Mouse (Mus musculus) liver, embryonic 13.5 days (tissue): ENCODE measurements at regions not wholly inside any gene's neighbourhood (a gene's known extent, or its start where the extent isn't known, plus 50 kb on each side); places are given as distances from the start of the nearest gene placed in this dataset.

ENCODE experiments used
- ATAC-seq: fragments of 200-750 bp; cut with Nextera tagmentation; 2 replicates; pipeline ENCODE4 v1.8.0; 2017; ENCODE audit warnings: low read depth, mild to moderate bottlenecking, moderate number of reproducible peaks, moderate library complexity
- DNase-seq: peaks from one replicate; pipeline ENCODE4 v3.0.0; 2022
- H3K27ac ChIP-seq: fragments of 300-500 bp; sonication (generic); 2 replicates; pipeline ENCODE4 v1.5.1; 2015; ENCODE audit warnings: moderate library complexity, mild to moderate bottlenecking, inconsistent platforms
- H3K27me3 ChIP-seq: fragments of 300-500 bp; sonication (generic); 2 replicates; pipeline ENCODE4 v1.6.1; 2015; ENCODE audit warnings: mild to moderate bottlenecking, inconsistent platforms
- H3K36me3 ChIP-seq: fragments of 300-500 bp; sonication (generic); 2 replicates; pipeline ENCODE4 v1.6.1; 2015; ENCODE audit warnings: mild to moderate bottlenecking, inconsistent platforms
- H3K4me1 ChIP-seq: fragments of 300-500 bp; sonication (generic); replicated peaks from 2 replicates; pipeline ENCODE4 v1.6.1; 2015; ENCODE audit warnings: inconsistent platforms
- H3K4me2 ChIP-seq: fragments of 300-500 bp; sonication (generic); 2 replicates; pipeline ENCODE4 v1.6.1; 2015; ENCODE audit warnings: inconsistent platforms, mild to moderate bottlenecking, moderate library complexity
- H3K4me3 ChIP-seq: fragments of 300-500 bp; sonication (generic); replicated peaks from 2 replicates; pipeline ENCODE4 v1.5.1; 2015; ENCODE audit warnings: mild to moderate bottlenecking, inconsistent platforms
- H3K9ac ChIP-seq: fragments of 300-500 bp; sonication (generic); 2 replicates; pipeline ENCODE4 v1.6.1; 2015; ENCODE audit warnings: mild to moderate bottlenecking, inconsistent platforms
- H3K9me3 ChIP-seq: fragments of 300-500 bp; sonication (generic); replicated peaks from 2 replicates; pipeline ENCODE4 v1.6.1; 2016; ENCODE audit warnings: inconsistent platforms
- WGBS: fragments of 180-500 bp; shearing (Covaris S2); methylation state at CpG from one replicate; pipeline ENCODE4 v1.1.7; 2015; ENCODE audit not compliant: insufficient replicate concordance; 5-methylcytosine and 5-hydroxymethylcytosine counted together

DNA sequence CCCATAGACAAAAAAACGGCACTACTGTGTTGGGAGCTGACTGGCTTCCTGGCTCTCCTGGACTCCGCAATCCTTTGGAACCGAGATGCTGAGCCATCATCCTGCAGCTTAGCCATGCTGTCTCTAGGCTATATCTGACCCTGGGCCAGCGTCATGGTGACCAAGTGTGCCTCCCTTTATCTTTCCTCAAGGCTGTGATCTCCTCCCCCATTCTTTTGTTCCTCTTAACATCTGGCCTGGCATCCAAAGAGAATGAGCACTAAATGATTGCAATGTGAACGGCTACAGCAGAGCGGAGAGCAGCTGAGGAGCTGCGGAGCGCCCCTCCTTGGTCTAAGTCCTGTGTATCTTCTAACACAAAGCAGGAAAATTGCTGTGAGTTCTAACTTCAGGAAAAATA is 67.2 kb upstream of the Slc22a12 start:
- 47% methylated on average over 8 of the region's 8 CpGs for WGBS
- Histone ChIP-seq H3K4me1 (no peaks in the 10 kb centered on the region), H3K9ac (no peak overlapping the region), H3K27ac (no peak overlapping the region), H3K27me3 (no peaks in the 10 kb centered on the region; the same call in 1 of the 2 replicates), H3K4me2 (no peak overlapping the region), H3K36me3 (no peaks in the 10 kb centered on the region), H3K4me3 (no peak overlapping the region), H3K9me3 (no peaks in the 10 kb centered on the region)
- DNase-seq: no peak
- ATAC-seq: no peak

DNA sequence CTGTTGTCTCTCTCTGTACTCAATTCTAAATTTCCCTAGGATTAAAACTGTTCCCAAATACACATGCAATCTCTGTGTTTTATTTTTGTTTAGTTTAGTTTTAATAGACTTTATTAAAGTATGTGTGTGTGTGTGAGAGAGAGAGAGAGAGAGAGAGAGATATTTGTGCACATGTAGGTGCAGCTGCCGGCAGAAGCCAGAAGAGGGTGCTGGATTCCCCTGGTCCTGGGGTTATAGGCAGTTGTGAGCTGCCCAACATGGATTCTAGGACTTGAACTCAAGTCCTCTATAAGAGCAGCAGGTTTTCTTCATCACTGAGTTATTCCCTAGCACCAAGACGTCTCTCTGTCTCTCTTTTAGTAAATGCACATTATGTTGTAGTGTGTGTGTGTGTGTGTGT is 64.7 kb upstream of the Slc22a12 start:
- no peak for ATAC-seq
- 70% methylated on average over 2 of the region's 2 CpGs for WGBS
- no peak overlapping the region for H3K27ac ChIP-seq
- DNase-seq: no peak
- no peaks in the 10 kb centered on the region for H3K4me1 ChIP-seq
- H3K36me3 ChIP-seq: no peaks in the 10 kb centered on the region
- peaks cover 4% of the 10 kb centered on the region; the same call in 1 of the 2 replicates for H3K27me3 ChIP-seq
- H3K9me3 ChIP-seq: no peaks in the 10 kb centered on the region
- H3K4me3 ChIP-seq: no peak overlapping the region
- H3K4me2 ChIP-seq: no peak overlapping the region
- no peak overlapping the region for H3K9ac ChIP-seq

DNA sequence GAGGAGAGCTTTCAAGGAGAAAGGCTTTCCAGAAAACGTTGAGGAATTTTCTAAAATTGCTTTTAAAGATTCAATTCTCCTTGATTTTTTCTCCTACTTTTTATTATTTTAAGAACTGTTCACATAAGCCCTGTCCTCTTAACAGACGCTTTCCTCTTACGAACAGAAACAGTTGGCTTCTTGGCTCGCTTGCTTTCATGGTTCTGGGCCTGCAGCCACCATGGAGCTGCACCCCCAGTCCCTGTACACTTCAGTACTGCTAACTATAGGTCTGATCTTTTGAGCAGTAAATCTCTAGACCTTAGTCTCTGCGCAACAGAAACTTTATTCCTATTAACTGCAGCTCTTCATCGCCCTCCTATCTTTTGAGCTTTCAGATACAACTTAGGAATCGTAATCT is 63.8 kb upstream of the Slc22a12 start:
- no peaks in the 10 kb centered on the region for H3K36me3 ChIP-seq
- H3K4me3 ChIP-seq: no peak overlapping the region
- no peak for ATAC-seq
- no peaks in the 10 kb centered on the region for H3K4me1 ChIP-seq
- no peak overlapping the region for H3K4me2 ChIP-seq
- H3K27ac ChIP-seq: no peak overlapping the region
- H3K27me3 ChIP-seq: peaks cover 4% of the 10 kb centered on the region; the same call in 1 of the 2 replicates
- H3K9ac ChIP-seq: no peak overlapping the region
- DNase-seq: no peak
- H3K9me3 ChIP-seq: no peaks in the 10 kb centered on the region
- WGBS: 60% methylated on average over 7 of the region's 7 CpGs

DNA sequence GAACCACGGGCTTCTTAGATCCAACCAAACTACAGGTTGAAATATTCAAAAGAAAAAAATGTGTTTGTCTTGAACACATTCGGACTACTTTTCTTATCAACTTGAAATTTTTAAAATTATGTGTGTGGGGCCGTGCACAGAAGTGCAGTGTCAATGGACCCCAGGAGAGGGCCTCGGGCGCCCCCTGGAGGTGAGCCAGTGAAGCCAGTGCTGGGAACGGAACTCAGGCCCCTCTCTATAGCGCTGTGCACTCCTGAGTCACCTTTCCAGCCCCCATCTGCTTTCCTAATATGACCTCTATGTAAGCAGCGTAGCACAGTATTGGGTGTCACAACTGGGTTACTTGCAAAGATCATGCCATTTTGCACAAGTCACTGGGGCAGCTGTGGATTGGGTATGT is 61.9 kb upstream of the Slc22a12 start:
- 40% methylated on average over 8 of the region's 8 CpGs for WGBS
- Histone ChIP-seq H3K27me3 (peaks cover 4% of the 10 kb centered on the region; the same call in 1 of the 2 replicates), H3K4me2 (no peak overlapping the region), H3K4me1 (peaks cover 8% of the 10 kb centered on the region), H3K36me3 (no peaks in the 10 kb centered on the region), H3K9ac (no peak overlapping the region), H3K9me3 (no peaks in the 10 kb centered on the region), H3K27ac (no peak overlapping the region), H3K4me3 (no peak overlapping the region)
- ATAC-seq: no peak
- DNase-seq: no peak

DNA sequence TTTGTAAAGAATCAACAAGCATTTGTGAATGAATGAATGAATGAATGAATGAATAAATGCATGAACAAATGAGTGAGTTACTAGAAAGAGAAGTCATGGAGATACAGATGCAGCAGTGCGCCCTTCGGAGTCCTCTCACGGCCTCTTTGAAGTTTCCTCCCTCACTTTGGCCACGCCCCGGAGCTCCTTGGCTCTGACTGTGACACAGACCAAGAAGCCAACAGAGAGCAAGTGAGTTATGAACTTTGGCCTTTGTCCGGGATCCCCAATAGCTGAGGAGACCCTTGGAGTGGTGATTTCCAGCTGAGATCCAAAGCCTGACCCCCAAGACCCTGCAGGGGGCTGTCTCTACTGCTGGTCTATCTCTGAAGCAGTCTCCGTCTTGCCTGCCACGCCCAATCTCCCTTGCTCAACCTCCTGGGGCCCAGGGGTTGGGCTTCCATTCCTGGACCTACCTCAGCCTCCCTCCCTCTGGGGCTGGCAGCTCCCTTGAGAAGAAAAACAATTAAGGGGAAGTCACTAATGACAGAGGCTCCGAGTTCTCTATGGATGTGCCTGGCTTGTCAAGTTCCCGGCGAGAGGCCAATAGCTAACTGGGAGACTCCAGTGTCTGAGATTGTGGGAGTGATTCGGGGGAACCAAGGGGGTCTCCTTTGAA is 58.2 kb upstream of the Slc22a12 start:
- Histone ChIP-seq H3K9me3 (no peaks in the 10 kb centered on the region), H3K4me2 (no peak overlapping the region), H3K4me1 (peaks cover 8% of the 10 kb centered on the region), H3K36me3 (no peaks in the 10 kb centered on the region), H3K4me3 (no peak overlapping the region), H3K27ac (no peak overlapping the region), H3K27me3 (peaks cover 4% of the 10 kb centered on the region; the same call in 1 of the 2 replicates), H3K9ac (no peak overlapping the region)
- DNase-seq: no peak
- ATAC-seq: no peak
- WGBS: 23% methylated on average over 12 of the region's 12 CpGs

DNA sequence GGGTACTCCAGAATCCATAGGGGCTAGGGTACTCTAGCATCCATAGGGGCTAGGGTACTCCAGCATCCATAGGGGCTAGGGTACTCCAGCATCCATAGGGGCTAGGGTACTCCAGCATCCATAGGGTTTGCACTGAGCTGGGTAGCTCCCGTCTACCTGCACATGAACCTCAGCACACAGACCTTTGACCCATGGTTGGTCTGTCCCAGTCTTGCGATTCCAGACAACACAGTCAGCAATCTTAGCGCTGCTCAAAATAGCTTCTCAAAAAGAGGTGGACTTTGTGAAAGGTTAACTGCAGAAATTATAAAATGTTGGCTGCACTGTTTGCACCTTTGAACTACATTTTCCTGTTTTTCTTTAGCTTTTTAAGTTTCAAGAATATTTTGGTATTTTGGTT is 56.4 kb upstream of the Slc22a12 start:
- H3K4me2 ChIP-seq: no peak overlapping the region
- H3K27me3 ChIP-seq: peaks cover 4% of the 10 kb centered on the region; the same call in 1 of the 2 replicates
- ATAC-seq (no peak), DNase-seq (no peak)
- H3K9ac ChIP-seq: no peak overlapping the region
- 58% methylated on average over 3 of the region's 3 CpGs for WGBS
- H3K4me3 ChIP-seq: no peak overlapping the region
- H3K36me3 ChIP-seq: no peaks in the 10 kb centered on the region
- no peaks in the 10 kb centered on the region for H3K9me3 ChIP-seq
- peaks cover 8% of the 10 kb centered on the region for H3K4me1 ChIP-seq
- no peak overlapping the region for H3K27ac ChIP-seq

DNA sequence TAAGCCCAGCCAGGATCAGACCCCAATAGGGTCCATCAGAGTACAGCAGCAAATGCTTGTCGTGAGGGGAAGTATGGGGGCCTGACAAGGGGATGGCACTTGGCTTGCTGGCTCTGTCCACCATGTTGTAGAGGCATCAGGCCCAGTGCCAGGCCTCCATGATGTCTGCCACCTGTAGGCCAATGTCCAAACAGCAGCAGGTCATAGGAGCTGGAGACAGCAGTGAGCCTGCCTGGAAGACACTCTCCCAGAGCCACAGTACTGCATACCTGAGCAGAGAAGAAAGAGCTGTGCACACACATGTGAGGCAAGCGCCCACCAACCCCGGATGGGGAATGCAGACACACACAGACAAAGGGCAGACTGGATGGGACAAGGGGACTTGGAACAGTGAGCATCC is 55.4 kb upstream of the Slc22a12 start:
- no peak overlapping the region for H3K4me2 ChIP-seq
- 56% methylated on average over 3 of the region's 3 CpGs for WGBS
- ATAC-seq (no peak), DNase-seq (no peak)
- peaks cover under 1% of the 10 kb centered on the region; the same call in 1 of the 2 replicates for H3K27me3 ChIP-seq
- H3K36me3 ChIP-seq: no peaks in the 10 kb centered on the region
- H3K9me3 ChIP-seq: no peaks in the 10 kb centered on the region
- no peak overlapping the region for H3K27ac ChIP-seq
- H3K9ac ChIP-seq: no peak overlapping the region
- no peak overlapping the region for H3K4me3 ChIP-seq
- H3K4me1 ChIP-seq: peaks cover 8% of the 10 kb centered on the region

DNA sequence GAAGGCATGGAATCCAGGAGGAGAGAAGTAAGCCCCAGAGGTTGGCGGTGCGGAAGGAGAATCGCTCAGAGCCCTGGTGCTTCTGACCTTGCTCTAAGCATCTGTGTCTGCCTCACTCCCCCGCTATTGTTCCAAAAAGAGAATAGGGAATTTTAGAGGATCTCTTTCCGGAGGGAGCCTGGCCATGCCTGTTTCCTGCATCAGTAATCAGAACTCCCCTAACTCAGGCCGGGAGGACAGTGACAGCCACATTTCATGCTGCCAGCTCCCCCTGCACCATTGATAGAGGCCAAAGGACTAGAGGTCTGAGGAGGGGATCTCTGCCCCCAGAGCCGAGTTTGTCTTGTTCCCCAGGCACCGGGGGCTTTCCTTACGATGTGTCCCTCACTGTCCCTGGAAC is 53.0 kb upstream of the Slc22a12 start:
- H3K36me3 ChIP-seq: no peaks in the 10 kb centered on the region
- ATAC-seq (no peak), DNase-seq (no peak)
- H3K9ac ChIP-seq: no peak overlapping the region
- WGBS: 51% methylated on average over 9 of the region's 9 CpGs
- peaks cover under 1% of the 10 kb centered on the region for H3K4me1 ChIP-seq
- H3K9me3 ChIP-seq: no peaks in the 10 kb centered on the region
- H3K4me3 ChIP-seq: no peak overlapping the region
- H3K27me3 ChIP-seq: no peaks in the 10 kb centered on the region
- no peak overlapping the region for H3K4me2 ChIP-seq
- no peak overlapping the region for H3K27ac ChIP-seq
